Mouse (Mus musculus): ENCODE data around the gene Arrdc2. TPM values are rescaled to one million over a fixed set of nuclear protein-coding genes. Genes with fewer than 3 reads are reported as not detected.

The Arrdc2 gene
- total and polyA plus RNA-seq, 3 experiments = 13.1 to 22.5 TPM; not detected in 1

DNA sequence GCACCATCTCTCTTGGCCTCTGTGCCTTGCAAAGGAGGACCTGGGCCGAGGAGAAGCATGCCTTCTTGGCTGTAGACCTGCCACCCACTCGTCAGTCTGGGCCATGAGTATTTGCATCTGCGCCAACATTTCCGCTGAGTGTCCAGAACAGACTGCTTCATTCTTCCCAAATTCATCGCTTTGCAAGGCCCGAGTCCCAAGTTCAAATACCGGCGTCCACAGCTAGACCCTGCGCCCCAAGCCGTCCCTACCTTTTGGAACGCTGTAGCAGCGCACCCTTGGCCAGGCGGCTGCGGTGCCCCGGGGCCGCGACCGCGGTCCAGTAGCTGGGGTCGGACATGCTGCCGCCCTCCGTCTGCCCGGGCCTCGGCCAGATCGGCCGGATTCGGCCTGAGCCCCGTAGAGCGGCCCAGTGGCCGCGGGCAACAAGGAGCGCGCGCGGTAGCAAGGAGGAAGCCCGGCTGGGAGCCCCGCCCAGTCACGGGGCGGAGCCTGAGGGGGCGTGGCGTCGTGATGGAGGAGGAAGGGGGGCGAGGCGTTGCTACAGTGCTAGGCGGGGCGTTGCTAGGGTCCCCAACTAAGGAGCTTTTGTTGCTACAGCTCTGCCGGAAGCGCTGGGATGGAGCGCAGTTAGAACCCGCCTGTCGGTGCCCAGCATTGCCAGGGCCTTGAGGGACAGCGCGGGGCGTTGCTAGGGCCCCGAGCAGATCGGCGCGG, 47.4 kb downstream of the Arrdc2 start:
- H3K27ac ChIP-seq (ENCODE audit: control insufficient read depth, low read depth, low read length) = peak overlapping the region; percentile 33
- H3K4me1 ChIP-seq (ENCODE audit: control insufficient read depth in 1 of 2, insufficient read depth in 2 of 2, low read length in 2 of 2) = peaks cover 0 to 12% of the 10 kb centered on the region in 2 experiments; a peak in 3 of 4 replicates
- peak overlapping the region; percentile 92 for H3K9ac ChIP-seq (ENCODE audit: control insufficient read depth, low read depth, low read length, poor library complexity, severe bottlenecking)
- H3K9me3 ChIP-seq (replicated peaks; ENCODE audit: insufficient read depth, low read length) = no peaks in the 10 kb centered on the region
- TF ChIP-seq NRF1 (IDR thresholded peaks at IDR 0.05; ENCODE audit: insufficient read depth, low read depth, low read length, poor library complexity, severe bottlenecking) (0 out of 2 replicates have a peak, but pooled peaks have one; percentile 9), HCFC1 (IDR thresholded peaks at IDR 0.05; ENCODE audit: low read depth, low read length) (peak; percentile 65; the same call in 1 of the 2 replicates), ETS1 (IDR thresholded peaks at IDR 0.05; ENCODE audit: low read depth, low read length) (no peak), TBP (IDR thresholded peaks at IDR 0.05; ENCODE audit: low read depth, low read length) (no peak), MAX (IDR thresholded peaks at IDR 0.05; ENCODE audit: low read length) (peak; percentile 48; the same call in 1 of the 2 replicates), TCF12 (IDR thresholded peaks at IDR 0.05; ENCODE audit: low read depth, low read length) (0 out of 2 replicates have a peak, but pooled peaks have one; percentile 24), SIN3A (IDR thresholded peaks at IDR 0.05; ENCODE audit: low read length) (peak; percentile 62), EP300 (IDR thresholded peaks at IDR 0.05; ENCODE audit: low read depth in 1 of 2, low read length in 2 of 2) (no peak), GATA1 (IDR thresholded peaks at IDR 0.05; ENCODE audit: low read depth, low read length) (no peak), MYB (IDR thresholded peaks at IDR 0.05; ENCODE audit: low read depth, low read length) (no peak), ZC3H11A (IDR thresholded peaks at IDR 0.05; ENCODE audit: low read depth, low read length) (no peak), JUND (IDR thresholded peaks at IDR 0.05; ENCODE audit: low read depth, low read length) (no peak), POLR2A (IDR thresholded peaks at IDR 0.05; ENCODE audit: control insufficient read depth in 1 of 2, insufficient read depth in 1 of 2, low read depth in 1 of 2, low read length in 2 of 2, poor library complexity in 1 of 2) (peak; percentile 84 to 90), ZNF384 (IDR thresholded peaks at IDR 0.05; ENCODE audit: low read depth, low read length) (no peak), NELFE (IDR thresholded peaks at IDR 0.05; ENCODE audit: low read depth, low read length) (peak; percentile 92), POLR2AphosphoS5 (IDR thresholded peaks at IDR 0.05; ENCODE audit: borderline replicate concordance, low read depth, low read length) (no peak), UBTF (IDR thresholded peaks at IDR 0.05; ENCODE audit: borderline replicate concordance, insufficient read depth, low read depth, low read length) (no peak), POLR2AphosphoS2 (IDR thresholded peaks at IDR 0.05; ENCODE audit: low read length) (peak; percentile 60; the same call in 1 of the 2 replicates), KAT2A (conservative IDR thresholded peaks at IDR 0.05; ENCODE audit: low read depth, low read length) (no peak), GABPA (IDR thresholded peaks at IDR 0.05; ENCODE audit: low read depth, low read length) (no peak), MAZ (IDR thresholded peaks at IDR 0.05; ENCODE audit: low read depth, low read length) (peak; percentile 48; the same call in 1 of the 2 replicates), MXI1 (IDR thresholded peaks at IDR 0.05; ENCODE audit: low read depth, low read length) (peak; percentile 77), USF2 (IDR thresholded peaks at IDR 0.05; ENCODE audit: borderline replicate concordance in 1 of 2, insufficient read depth in 1 of 2, low read depth in 1 of 2, low read length in 2 of 2) (no peak), CTCF (IDR thresholded peaks at IDR 0.05 in 2 of 3, conservative IDR thresholded peaks at IDR 0.05 in 1 of 3; ENCODE audit: control insufficient read depth in 1 of 3, insufficient read depth in 1 of 3, low read depth in 2 of 3, low read length in 3 of 3, poor library complexity in 1 of 3, severe bottlenecking in 1 of 3) (no peak), ZKSCAN1 (IDR thresholded peaks at IDR 0.05; ENCODE audit: low read depth, low read length) (no peak), ZMIZ1 (IDR thresholded peaks at IDR 0.05; ENCODE audit: low read depth, low read length) (0 out of 2 replicates have a peak, but pooled peaks have one; percentile 39), RAD21 (IDR thresholded peaks at IDR 0.05; ENCODE audit: low read depth, low read length) (no peak), ELF1 (IDR thresholded peaks at IDR 0.05; ENCODE audit: low read depth, low read length) (peak; percentile 83), USF1 (IDR thresholded peaks at IDR 0.05; ENCODE audit: low read depth, low read length) (peak; percentile 67), MYC (IDR thresholded peaks at IDR 0.05; ENCODE audit: low read depth, low read length) (no peak)
- H3K27me3 ChIP-seq (ENCODE audit: control insufficient read depth in 1 of 2, insufficient read depth in 2 of 2, low read length in 2 of 2) = no peaks in the 10 kb centered on the region
- no peaks in the 10 kb centered on the region; a peak in 1 of 4 replicates for H3K36me3 ChIP-seq (ENCODE audit: control insufficient read depth in 1 of 2, insufficient read depth in 2 of 2, low read length in 2 of 2)
- peak overlapping the region; percentile 83 to 94 for H3K4me3 ChIP-seq (ENCODE audit: control insufficient read depth in 1 of 2, insufficient read depth in 1 of 2, low read depth in 2 of 2, low read length in 2 of 2)
- DNase-seq (ENCODE audit: low read depth, low spot score) = peak; percentile 97
- peaks cover 17% of the 10 kb centered on the region for H3K79me2 ChIP-seq (ENCODE audit: control insufficient read depth, insufficient read depth, low read length, poor library complexity)

Measured in MEL (cell line).